Mouse (Mus musculus): ENCODE data around the gene Chtop. TPM values are rescaled to one million over a fixed set of nuclear protein-coding genes. Genes with fewer than 3 reads are reported as not detected.

Gene Chtop
- total and polyA plus RNA-seq, 3 experiments, result 201 to 320 TPM; not detected in 1

- no peaks in the 10 kb centered on the region for H3K79me2 ChIP-seq (ENCODE audit: control insufficient read depth, insufficient read depth, low read length, poor library complexity)
- no peaks in the 10 kb centered on the region for H3K36me3 ChIP-seq (ENCODE audit: control insufficient read depth in 1 of 2, insufficient read depth in 2 of 2, low read length in 2 of 2)
- TF ChIP-seq USF2 (IDR thresholded peaks at IDR 0.05; ENCODE audit: borderline replicate concordance in 1 of 2, insufficient read depth in 1 of 2, low read depth in 1 of 2, low read length in 2 of 2) (no peak), CHD2 (IDR thresholded peaks at IDR 0.05; ENCODE audit: low read length) (no peak), MAX (IDR thresholded peaks at IDR 0.05; ENCODE audit: low read length) (no peak), MYB (IDR thresholded peaks at IDR 0.05; ENCODE audit: low read depth, low read length) (no peak), BHLHE40 (IDR thresholded peaks at IDR 0.05; ENCODE audit: borderline replicate concordance, low read depth, low read length) (no peak), RCOR1 (IDR thresholded peaks at IDR 0.05; ENCODE audit: low read depth, low read length) (no peak), POLR2AphosphoS5 (IDR thresholded peaks at IDR 0.05; ENCODE audit: borderline replicate concordance, low read depth, low read length) (no peak), TCF12 (IDR thresholded peaks at IDR 0.05; ENCODE audit: low read depth, low read length) (no peak)
- DNase-seq (ENCODE audit: low read depth, low spot score), result no peak
- H3K4me1 ChIP-seq (ENCODE audit: control insufficient read depth in 1 of 2, insufficient read depth in 2 of 2, low read length in 2 of 2), result no peaks in the 10 kb centered on the region
- peaks cover 21% of the 10 kb centered on the region in 2 experiments for H3K27me3 ChIP-seq (ENCODE audit: control insufficient read depth in 1 of 2, insufficient read depth in 2 of 2, low read length in 2 of 2)
- no peaks in the 10 kb centered on the region for H3K9me3 ChIP-seq (replicated peaks; ENCODE audit: insufficient read depth, low read length)
- H3K4me3 ChIP-seq (ENCODE audit: control insufficient read depth in 1 of 2, insufficient read depth in 1 of 2, low read depth in 2 of 2, low read length in 2 of 2), result no peak overlapping the region
- no peak overlapping the region for H3K27ac ChIP-seq (ENCODE audit: control insufficient read depth, low read depth, low read length)
- H3K9ac ChIP-seq (ENCODE audit: control insufficient read depth, low read depth, low read length, poor library complexity, severe bottlenecking), result no peak overlapping the region
Observed at GRCm38 (mm10) chr3:90537905-90538296, 28.6 kb upstream of the Chtop start.

DNA sequence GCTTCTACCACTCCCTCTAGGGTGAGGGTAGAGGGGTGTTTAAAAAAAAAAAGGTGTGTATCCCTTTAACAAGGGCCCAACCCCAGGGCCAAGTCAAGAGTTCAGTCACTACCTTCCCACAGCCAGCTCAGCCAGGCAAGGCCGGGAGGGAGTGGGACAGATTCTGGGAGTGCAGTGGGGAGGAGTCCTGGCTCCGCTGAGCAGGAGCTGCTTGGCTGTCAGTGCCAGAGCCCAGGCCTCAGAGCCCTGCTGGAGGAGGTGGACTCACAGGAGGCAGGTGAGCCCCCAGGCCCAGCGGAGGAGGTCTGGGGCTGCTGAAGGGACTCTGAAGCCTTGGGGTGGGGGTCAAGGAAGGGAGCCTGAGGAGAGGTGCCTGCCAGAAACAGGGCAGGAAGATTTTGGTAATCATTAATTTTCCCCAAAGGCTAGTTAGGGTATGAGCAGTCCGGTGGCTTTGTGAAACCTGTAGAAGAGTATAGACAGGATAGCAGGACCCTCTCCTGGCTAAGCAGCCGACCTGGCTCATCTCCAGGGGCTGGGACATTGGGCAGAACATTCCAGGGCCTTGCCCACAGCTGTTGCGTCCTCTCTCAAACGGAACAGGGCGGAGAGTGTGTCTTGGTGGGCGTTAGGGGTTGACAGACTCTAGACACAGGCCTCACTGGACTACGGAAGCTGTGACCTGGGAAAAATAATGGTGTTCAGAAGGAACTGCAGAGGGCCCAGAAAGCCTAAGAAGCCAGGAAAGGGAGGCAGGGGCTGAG is 28.0 kb upstream of the Chtop start, which contains the start of gene S100a16:
S100a16 (plus strand) TSS at position 114 of the 764 bp plus-strand sequence.
- no peak within 1 kb of the TSS for H3K9ac ChIP-seq (ENCODE audit: control insufficient read depth, low read depth, low read length, poor library complexity, severe bottlenecking)
- TF ChIP-seq ZMIZ1 (IDR thresholded peaks at IDR 0.05; ENCODE audit: low read depth, low read length) (no peak), ELF1 (IDR thresholded peaks at IDR 0.05; ENCODE audit: low read depth, low read length) (no peak), RAD21 (IDR thresholded peaks at IDR 0.05; ENCODE audit: low read depth, low read length) (no peak)
- no peak within 1 kb of the TSS for H3K27ac ChIP-seq (ENCODE audit: control insufficient read depth, low read depth, low read length)
- DNase-seq (ENCODE audit: low read depth, low spot score), result no peak
- H3K9me3 ChIP-seq (replicated peaks; ENCODE audit: insufficient read depth, low read length), result no peaks in the 10 kb centered on the region
- H3K4me1 ChIP-seq (ENCODE audit: control insufficient read depth in 1 of 2, insufficient read depth in 2 of 2, low read length in 2 of 2), result no peaks in the 10 kb centered on the region
- no peak within 1 kb of the TSS for H3K4me3 ChIP-seq (ENCODE audit: control insufficient read depth in 1 of 2, insufficient read depth in 1 of 2, low read depth in 2 of 2, low read length in 2 of 2)
- peaks cover 17 to 18% of the 10 kb centered on the region in 2 experiments for H3K27me3 ChIP-seq (ENCODE audit: control insufficient read depth in 1 of 2, insufficient read depth in 2 of 2, low read length in 2 of 2)
- no peaks in the 10 kb centered on the region for H3K36me3 ChIP-seq (ENCODE audit: control insufficient read depth in 1 of 2, insufficient read depth in 2 of 2, low read length in 2 of 2)
- H3K79me2 ChIP-seq (ENCODE audit: control insufficient read depth, insufficient read depth, low read length, poor library complexity), result no peaks in the 10 kb centered on the region

- Histone ChIP-seq H3K27ac (ENCODE audit: control insufficient read depth, low read depth, low read length) (no peak overlapping the region), H3K4me3 (ENCODE audit: control insufficient read depth in 1 of 2, insufficient read depth in 1 of 2, low read depth in 2 of 2, low read length in 2 of 2) (no peak overlapping the region), H3K27me3 (ENCODE audit: control insufficient read depth in 1 of 2, insufficient read depth in 2 of 2, low read length in 2 of 2) (peaks cover 13 to 22% of the 10 kb centered on the region in 2 experiments), H3K9ac (ENCODE audit: control insufficient read depth, low read depth, low read length, poor library complexity, severe bottlenecking) (no peak overlapping the region), H3K36me3 (ENCODE audit: control insufficient read depth in 1 of 2, insufficient read depth in 2 of 2, low read length in 2 of 2) (no peaks in the 10 kb centered on the region), H3K79me2 (ENCODE audit: control insufficient read depth, insufficient read depth, low read length, poor library complexity) (no peaks in the 10 kb centered on the region), H3K9me3 (replicated peaks; ENCODE audit: insufficient read depth, low read length) (no peaks in the 10 kb centered on the region), H3K4me1 (ENCODE audit: control insufficient read depth in 1 of 2, insufficient read depth in 2 of 2, low read length in 2 of 2) (no peaks in the 10 kb centered on the region)
- DNase-seq (ENCODE audit: low read depth, low spot score), result no peak
- TF ChIP-seq RCOR1 (IDR thresholded peaks at IDR 0.05; ENCODE audit: low read depth, low read length), result no peak
- no peak for TF ChIP-seq CHD2 (IDR thresholded peaks at IDR 0.05; ENCODE audit: low read length)
- no peak for TF ChIP-seq ZNF384 (IDR thresholded peaks at IDR 0.05; ENCODE audit: low read depth, low read length)
- TF ChIP-seq MAZ (IDR thresholded peaks at IDR 0.05; ENCODE audit: low read depth, low read length), result no peak
- no peak for TF ChIP-seq CTCF (IDR thresholded peaks at IDR 0.05 in 2 of 3, conservative IDR thresholded peaks at IDR 0.05 in 1 of 3; ENCODE audit: control insufficient read depth in 1 of 3, insufficient read depth in 1 of 3, low read depth in 2 of 3, low read length in 3 of 3, poor library complexity in 1 of 3, severe bottlenecking in 1 of 3)
- TF ChIP-seq TCF12 (IDR thresholded peaks at IDR 0.05; ENCODE audit: low read depth, low read length), result no peak
- TF ChIP-seq MYB (IDR thresholded peaks at IDR 0.05; ENCODE audit: low read depth, low read length), result no peak
- TF ChIP-seq USF2 (IDR thresholded peaks at IDR 0.05; ENCODE audit: borderline replicate concordance in 1 of 2, insufficient read depth in 1 of 2, low read depth in 1 of 2, low read length in 2 of 2), result no peak
- no peak for TF ChIP-seq POLR2AphosphoS2 (IDR thresholded peaks at IDR 0.05; ENCODE audit: low read length)
- no peak for TF ChIP-seq POLR2AphosphoS5 (IDR thresholded peaks at IDR 0.05; ENCODE audit: borderline replicate concordance, low read depth, low read length)
- no peak for TF ChIP-seq SMC3 (IDR thresholded peaks at IDR 0.05; ENCODE audit: low read depth, low read length)
- no peak for TF ChIP-seq KAT2A (conservative IDR thresholded peaks at IDR 0.05; ENCODE audit: low read depth, low read length)
- TF ChIP-seq HCFC1 (IDR thresholded peaks at IDR 0.05; ENCODE audit: low read depth, low read length), result no peak
- TF ChIP-seq TBP (IDR thresholded peaks at IDR 0.05; ENCODE audit: low read depth, low read length), result no peak
- no peak for TF ChIP-seq CHD1 (IDR thresholded peaks at IDR 0.05; ENCODE audit: low read depth, low read length)
- TF ChIP-seq MYC (IDR thresholded peaks at IDR 0.05; ENCODE audit: low read depth, low read length), result no peak
- no peak for TF ChIP-seq MAX (IDR thresholded peaks at IDR 0.05; ENCODE audit: low read length)
- no peak for TF ChIP-seq ZMIZ1 (IDR thresholded peaks at IDR 0.05; ENCODE audit: low read depth, low read length)
- no peak for TF ChIP-seq ETS1 (IDR thresholded peaks at IDR 0.05; ENCODE audit: low read depth, low read length)
Observed at GRCm38 (mm10) chr3:90535446-90535845, 26.1 kb upstream of the Chtop start.

Data from MEL (cell line).